13 mouse cellular contexts compared by ENCODE assay signal in the genomic region with DNA sequence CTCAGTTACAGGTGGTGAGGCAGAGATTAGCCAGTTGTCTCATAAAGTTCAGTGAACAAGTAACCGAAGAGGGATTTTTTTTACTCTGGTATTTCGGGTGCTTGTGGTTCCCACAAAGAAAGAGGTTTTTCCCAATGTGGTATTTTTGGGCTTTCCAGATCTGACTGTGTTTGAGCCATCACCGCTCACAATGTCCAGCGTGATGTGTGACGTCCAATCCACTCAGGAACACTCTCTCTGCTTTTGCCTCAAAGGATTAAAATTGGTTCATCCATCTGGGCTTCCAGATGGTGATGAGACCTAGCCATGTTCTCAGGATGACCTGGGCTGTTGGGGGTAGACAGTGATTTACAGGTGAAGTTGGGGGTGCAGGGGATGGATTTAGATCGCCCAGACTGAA. TPM values are rescaled to one million over a fixed set of nuclear protein-coding genes. Genes with fewer than 3 reads are reported as not detected.
"Had no signal": no experiment of that assay in that cellular context is flagged by ENCODE, and none has a peak within 500 bp of the region (broad histone marks: within the 10 kb centered on the region; RNA-seq: fewer than 3 reads in every experiment).

No protein-coding gene starts in this region.

- DNase-seq: lung, adult 18-20 months; lung, embryonic 14.5 days; lung, postnatal 10 days; lung, postnatal 4 days; midbrain, embryonic 14.5 days; right cerebral cortex, postnatal 25 days; thymus, adult 18-20 months; thymus, postnatal 14 days; thymus, postnatal 36 days had no signal

- ATAC-seq: midbrain, embryonic 16.5 days had no signal

RNA-seq across cellular contexts. Expression of gene Gprc5d, which starts 11.1 kb away (rescaled TPM):
- total RNA-seq: megakaryocyte, adult 5-6 weeks; megakaryocyte-erythroid progenitor cell, adult 5-6 weeks; neutrophil, adult 5-6 weeks had no signal
